Mouse (Mus musculus) layer of hippocampus, adult 6 months (tissue): ENCODE results near the gene Hnrnpa0. TPM values are rescaled to one million over a fixed set of nuclear protein-coding genes. Genes with fewer than 3 reads are reported as not detected.

Experiments used
- long read RNA-seq, 2 experiments: library from polyadenylated mRNA; unstranded; transcript quantifications; one replicate each; pipeline ENCODE4 v2.0.0; 2019 to 2020
- polyA plus RNA-seq: library from polyadenylated mRNA; unstranded; fragments of <200 nt; fragmentation: Nextera tagmentation; gene quantifications from 2 replicates; pipeline ENCODE4 v1.2.3, GENCODE M21; 2021

Gene Hnrnpa0
- polyA plus RNA-seq: 12.5 and 16.8 TPM in 2 replicates
- long read RNA-seq, experiment 1, transcript Hnrnpa0-201 (1 exons, 2,678 nt): major isoform, 17 of 17 reads
- long read RNA-seq, experiment 1, partial matches to known transcripts: 0 of 17 reads
- long read RNA-seq, experiment 1, other reads (novel, unspliced or antisense): 0 of 17 reads
- long read RNA-seq, experiment 2, partial matches to known transcripts: 0 of 4 reads
- long read RNA-seq, experiment 2, other reads (novel, unspliced or antisense): 0 of 4 reads

DNA sequence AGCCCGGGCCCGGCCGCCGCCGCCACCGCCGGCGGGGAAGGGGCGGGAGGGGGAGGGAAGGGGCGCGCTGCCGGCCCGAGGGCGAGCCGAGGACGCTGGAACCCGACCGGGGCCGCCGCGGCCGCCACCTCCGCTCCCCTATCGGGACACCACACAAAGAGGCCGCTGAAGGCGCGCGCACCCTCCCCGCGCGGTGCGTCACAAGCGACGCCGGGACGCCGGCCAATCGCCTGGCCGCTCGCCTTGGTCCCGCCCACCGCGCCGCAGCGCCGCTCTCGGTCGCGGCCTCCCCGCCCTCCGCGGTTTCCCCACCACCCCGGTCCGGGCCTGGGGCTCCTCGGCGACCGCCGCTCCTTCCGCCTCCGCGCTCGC is at the start of gene Hnrnpa0:
Gene Hnrnpa0 (minus strand): TSS at position 161 of the 372 bp plus-strand sequence.

DNA sequence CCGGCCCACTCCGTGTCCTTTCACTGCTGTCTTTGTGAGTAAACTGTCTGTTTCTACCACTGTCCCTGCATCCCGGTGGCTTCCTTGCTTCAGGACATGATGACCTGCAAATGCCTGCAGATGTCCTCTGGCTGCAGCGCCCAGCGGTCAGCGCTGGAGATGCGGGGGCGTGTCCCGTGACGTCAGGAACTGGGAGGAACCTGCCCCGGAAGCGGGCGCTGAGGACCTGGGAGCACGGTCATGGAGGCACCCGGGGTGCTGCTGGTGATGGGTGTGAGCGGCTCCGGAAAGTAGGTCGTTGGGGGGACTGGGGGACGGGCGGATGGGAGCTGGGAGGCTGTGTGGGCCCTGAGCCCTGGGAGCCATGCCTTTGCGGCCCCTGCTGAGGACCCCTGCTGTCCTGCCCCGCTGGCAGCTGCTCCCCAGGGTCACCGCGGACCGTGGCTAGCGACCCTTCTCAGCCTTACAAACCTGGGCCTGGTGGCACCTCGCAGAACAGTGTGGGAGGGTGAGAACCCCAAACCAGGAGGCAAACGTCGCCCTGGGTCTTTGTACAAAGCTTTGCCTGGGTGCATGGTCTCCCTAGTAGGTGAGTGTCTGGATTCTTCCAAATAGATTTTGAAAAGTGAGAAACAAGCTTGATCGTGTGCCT is 29.2 kb upstream of the Hnrnpa0 start, which contains the start of gene Idnk:
Gene Idnk (plus strand): TSS at position 203 of the 652 bp plus-strand sequence.

DNA sequence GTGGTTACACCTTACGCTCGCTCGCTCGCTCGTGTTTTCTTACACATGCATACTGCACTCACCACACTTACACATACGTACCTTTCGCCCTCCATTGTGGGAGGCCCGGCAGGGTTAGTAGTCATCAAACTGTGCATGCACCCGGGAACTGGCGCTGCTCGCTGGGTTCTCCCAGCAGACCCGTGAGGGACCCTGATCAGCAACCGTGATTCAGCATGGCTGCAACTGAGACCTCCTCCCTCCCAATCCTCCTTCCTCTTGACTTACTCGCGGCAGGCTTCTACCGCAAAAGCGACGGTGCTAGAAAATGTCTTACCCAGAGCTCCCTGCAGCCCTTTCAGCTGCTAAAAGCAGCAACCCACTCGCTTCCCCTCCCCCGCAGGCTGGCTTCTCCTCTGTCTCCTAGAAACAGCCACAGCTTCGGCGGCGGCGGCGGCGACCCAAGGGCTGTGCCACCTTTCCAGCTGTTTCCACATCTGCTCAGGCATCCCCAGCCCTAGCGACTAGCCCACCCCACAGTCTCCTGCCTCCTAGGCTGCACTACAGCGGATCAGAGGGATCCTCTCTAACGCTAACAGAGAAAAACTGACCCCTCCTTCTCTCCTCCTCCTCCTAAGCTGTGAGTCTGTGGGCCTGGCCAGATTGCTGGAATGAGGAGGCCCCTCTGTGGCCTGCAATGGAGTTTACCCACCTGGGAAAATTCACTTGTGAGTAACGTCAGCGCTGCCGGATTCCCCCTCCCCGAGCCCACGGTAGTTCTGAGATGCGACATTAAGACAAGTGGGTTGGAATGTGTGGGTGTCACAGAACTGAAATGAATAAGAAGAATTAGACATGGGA is 15.1 kb downstream of the Hnrnpa0 start, which contains the start of gene Klhl3:
Gene Klhl3 (minus strand): TSS at position 532 of the 840 bp plus-strand sequence.

Other genes starting within 250 kb of the Hnrnpa0 start
- gene Spock1, start 220.2 kb downstream of the Hnrnpa0 start, polyA plus RNA-seq: 92.0 and 98.9 TPM in 2 replicates
- 21.1 and 49.0 TPM in 2 replicates for gene Klhl3, start 15.0 kb downstream of the Hnrnpa0 start, polyA plus RNA-seq
- 61.7 and 64.1 TPM in 2 replicates for gene Idnk, start 29.1 kb upstream of the Hnrnpa0 start, polyA plus RNA-seq
- gene Ubqln1, start 87.1 kb upstream of the Hnrnpa0 start, polyA plus RNA-seq: 56.3 and 68.7 TPM in 2 replicates
- gene Gkap1, start 147.1 kb upstream of the Hnrnpa0 start, polyA plus RNA-seq: 5.3 and 7.8 TPM in 2 replicates
- gene Kif27, start 230.6 kb upstream of the Hnrnpa0 start, polyA plus RNA-seq: 0.35 and 0.63 TPM in 2 replicates